Mouse (Mus musculus) stomach, postnatal 0 days (tissue): ENCODE results near the gene Arrdc2.

Source experiments
- CTCF ChIP-seq: IDR thresholded peaks from 2 replicates; pipeline ENCODE4 v1.5.1; 2016; ENCODE audit warnings: antibody characterized with exemption, low read depth, mild to moderate bottlenecking, moderate library complexity
- EP300 ChIP-seq: optimal IDR thresholded peaks from 2 replicates; pipeline ENCODE3; 2016; ENCODE audit warnings: antibody characterized with exemption

GRCm38 (mm10) chr8:70878178-70878577 is 38.7 kb upstream of the Arrdc2 start:
- TF ChIP-seq CTCF = no peak
- no peak for TF ChIP-seq EP300
